Mouse (Mus musculus): ENCODE data around the gene Ppp4r3a.

GRCm38 (mm10) chr12:101019031-101019430, 64.5 kb downstream of the Ppp4r3a start:
- TF ChIP-seq POLR2A (IDR thresholded peaks at IDR 0.05; ENCODE audit: borderline replicate concordance, low read depth, low read length): no peak
- TF ChIP-seq CTCF (IDR thresholded peaks at IDR 0.05; ENCODE audit: low read depth, low read length): no peak

Measured in bone marrow macrophage, adult 2 months (primary cell).